Mouse (Mus musculus) kidney, adult 11 months (tissue): ENCODE measurements around the gene Vrk3.
A peak's percentile ranks its signal among the peaks of the same experiment; 100 is the strongest.

ENCODE experiments used
- DNase-seq: peaks from one replicate; pipeline ENCODE4 v3.0.0; 2022

Gene Vrk3

DNA sequence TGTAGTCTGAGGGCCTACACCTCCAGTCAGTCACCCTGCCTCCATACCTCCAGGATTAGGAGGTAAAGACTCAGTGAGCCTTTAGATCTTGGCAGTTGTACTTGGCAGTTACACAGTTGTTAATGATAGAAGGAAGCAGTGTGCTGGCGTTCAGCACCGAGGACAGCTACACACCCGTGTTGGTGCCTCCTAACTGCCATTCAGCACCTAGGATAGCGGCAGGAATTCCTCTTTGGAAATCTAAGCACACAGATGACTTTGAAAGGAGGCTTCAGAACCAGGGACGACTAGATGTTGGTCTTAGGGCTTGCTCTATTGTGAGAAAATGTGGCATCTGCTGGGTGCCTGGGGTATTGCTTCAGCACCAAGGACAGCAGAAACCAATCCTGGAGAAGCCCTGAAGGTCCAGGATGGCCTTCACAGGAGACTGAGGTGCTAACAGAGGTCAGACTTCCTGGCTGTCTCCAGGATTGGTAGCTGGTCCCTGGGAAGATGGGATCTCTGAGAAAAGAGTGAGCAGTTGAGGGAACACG is 21.9 kb downstream of the Vrk3 start:
- peak; percentile 37 for DNase-seq

DNA sequence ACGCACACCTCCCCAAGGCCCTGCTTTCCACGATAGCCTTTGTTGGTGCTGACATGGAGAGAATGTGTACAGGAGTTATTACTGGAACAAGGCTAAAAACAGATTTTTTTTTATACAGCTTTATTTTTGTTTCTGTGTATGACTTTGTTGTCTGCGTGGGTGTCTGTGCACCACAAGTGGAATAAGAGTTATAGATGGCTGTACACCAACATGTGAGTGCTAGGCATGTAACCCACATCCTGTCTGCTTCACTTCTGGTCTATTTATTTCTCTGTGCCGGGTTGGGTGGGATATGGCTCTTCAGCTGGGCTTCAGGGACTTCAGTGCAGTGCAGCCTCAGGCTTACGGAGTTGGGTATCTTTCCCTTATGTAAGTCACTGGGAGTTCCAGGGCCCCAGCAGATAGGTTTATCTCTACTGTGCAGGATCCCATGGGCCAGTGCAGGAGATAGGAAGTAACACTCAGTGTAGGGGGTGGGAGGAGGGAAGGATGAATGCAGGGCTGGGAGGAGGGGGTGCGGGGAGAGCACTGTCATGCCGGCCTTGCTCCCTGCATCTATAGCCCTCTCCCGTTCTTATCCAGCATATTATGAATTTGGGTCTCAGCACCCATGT is 24.5 kb downstream of the Vrk3 start:
- DNase-seq, result no peak

GRCm38 (mm10) chr7:44776849-44777498 is 28.8 kb downstream of the Vrk3 start:
- DNase-seq, result no peak

- no peak for DNase-seq
Measured at GRCm38 (mm10) chr7:44780101-44780500, 31.9 kb downstream of the Vrk3 start.

DNA sequence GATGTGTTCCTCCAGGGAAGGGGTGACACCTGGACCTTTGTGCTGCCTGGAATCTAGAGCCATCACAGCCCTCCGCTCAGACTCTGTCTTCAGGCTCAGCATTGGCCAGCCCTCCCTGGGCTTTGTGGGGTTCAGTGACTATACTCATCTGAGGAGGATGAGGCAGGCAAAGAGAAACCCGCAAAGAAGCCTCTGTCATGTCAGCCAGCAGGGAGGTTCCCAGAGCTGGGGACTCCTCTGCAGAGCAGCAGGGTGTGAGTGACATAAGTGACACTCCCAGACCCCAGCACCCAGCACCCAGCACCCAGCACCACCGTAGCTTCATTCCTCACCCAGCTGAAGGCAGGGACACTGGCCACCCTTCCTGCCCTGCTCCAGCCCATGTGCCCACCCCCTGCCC is 41.3 kb downstream of the Vrk3 start:
- DNase-seq, result no peak

- no peak for DNase-seq
Measured at GRCm38 (mm10) chr7:44790066-44790465, 41.9 kb downstream of the Vrk3 start.

DNA sequence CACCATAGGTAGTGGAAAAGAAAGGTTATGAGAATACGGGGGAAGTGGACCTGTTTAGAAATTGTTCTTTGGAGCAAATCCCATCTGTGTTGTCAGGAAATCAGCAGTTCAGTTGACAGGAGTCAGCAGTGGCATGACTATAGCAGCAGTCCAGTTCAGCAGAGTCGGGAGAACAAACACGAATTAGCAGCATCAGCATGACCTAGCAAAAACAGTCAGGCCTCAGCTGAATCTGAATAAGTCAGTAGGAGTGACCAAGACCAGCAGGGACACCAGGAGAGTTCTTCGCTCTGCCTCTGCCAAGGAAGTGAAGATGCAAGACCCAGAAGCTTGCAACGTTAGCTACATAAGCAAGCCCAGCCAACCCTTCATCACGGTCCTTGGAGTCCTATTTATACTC is 44.6 kb downstream of the Vrk3 start:
- DNase-seq, result no peak

DNA sequence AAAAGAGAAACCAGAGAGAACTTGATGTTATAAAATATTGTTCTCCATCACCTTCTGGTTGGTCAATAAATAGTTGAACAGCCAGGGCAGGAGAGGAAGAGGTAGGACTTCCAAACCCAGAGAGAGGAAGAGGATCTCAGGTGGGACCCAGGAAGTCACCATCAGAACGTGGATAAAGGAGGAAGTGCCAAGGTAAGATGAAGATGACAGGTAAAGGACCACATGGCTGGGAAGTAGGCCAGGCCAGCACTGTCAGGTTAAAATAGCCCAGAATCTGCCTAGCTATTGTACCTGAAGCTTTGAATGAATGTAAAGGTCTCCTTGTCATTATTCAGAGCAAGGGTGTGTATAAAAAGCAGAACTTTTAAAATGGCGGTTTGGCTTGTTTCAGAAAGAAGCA is 60.7 kb downstream of the Vrk3 start:
- DNase-seq, result no peak

DNA sequence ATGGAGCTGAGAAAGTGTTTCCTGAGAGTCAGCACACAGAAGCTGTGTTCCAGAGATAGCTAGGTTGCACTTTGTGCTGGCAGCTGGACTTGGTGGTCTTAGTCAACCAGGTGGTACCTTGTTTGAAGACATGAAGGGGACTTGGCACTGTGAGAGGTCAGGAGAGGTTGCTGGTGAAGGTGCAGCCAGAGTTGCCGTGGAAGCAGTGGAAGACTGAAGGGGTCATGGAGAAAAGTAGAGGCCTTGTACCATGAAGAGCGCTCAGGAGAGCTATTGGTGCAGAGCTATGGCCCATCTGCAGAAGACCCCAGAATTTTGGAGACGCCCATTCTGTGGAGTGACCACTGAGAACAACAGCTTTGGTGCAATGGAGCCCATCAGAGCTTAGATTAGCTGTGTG is 61.3 kb downstream of the Vrk3 start:
- DNase-seq, result no peak

DNA sequence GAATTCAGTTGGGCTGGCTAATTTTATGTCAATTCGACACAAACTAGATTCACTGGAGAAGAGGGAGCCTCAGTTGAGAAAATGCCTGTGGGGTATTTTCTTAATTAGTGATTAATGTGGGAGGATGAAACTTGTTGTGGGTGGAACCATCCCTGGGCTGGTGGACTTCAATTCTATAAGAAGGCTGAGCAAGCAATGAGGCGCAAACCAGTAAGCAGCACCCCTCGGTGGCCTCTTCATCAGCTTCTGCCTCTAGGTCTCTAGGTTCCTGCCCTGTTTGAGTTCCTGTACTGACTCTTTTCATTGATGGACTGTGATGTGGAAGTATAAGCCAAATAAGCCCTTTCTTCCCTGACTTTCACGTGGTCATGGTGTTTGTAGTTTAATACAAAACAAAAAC is 62.2 kb downstream of the Vrk3 start:
- no peak for DNase-seq

- DNase-seq, result no peak
Measured at GRCm38 (mm10) chr7:44810819-44811557, 62.8 kb downstream of the Vrk3 start.

DNA sequence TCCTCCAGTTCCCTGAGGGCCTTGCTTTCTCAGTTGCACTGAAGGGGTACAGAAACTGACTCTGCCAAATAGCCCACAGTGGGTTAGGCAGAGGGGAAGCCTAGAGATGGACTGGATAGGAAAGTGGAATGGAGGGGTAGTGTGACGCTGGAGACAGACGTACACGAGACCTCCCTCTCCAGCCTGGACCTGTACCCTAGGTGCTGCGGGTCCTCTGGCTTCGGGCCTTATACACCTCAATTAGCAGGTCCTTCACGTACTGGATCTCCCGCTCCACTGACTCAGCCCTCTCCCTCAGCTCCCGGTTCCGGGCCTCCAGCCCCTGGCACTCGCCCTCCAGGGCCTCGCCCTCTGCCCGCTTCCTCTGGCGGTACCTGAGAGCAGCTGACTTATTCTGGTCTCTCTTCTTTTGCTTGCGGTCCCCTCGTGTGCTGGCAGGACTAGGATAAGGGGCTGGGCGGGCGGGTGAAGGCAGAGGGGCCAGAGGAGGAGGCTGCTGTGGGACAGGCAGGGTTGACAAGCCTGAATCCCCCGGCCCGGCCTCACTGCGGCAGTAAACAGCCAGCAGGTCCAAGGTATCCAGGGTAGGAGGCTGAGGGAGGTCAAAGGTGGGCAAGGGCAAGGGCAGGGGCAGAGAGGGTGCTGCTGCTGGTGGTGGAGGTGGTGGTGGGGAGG is 64.6 kb downstream of the Vrk3 start:
- DNase-seq, result no peak

DNA sequence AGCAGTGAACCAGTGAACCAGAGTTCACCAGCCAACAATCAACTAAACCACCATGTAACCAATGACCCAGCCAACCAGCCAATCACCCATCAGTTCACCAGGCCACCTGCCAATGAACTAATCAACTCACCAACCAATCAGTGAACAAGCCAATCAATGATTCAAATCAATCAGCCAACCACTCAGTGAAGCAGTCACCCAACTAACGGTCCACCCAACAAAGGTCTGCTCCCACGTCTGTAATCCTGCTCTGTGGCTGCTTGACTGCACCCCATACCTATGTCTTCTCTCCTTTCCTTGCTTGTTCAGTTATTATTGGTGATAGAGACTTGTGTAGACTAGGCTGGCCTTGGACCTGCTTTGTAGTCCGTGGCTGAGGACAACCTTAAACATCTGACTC is 65.8 kb downstream of the Vrk3 start:
- no peak for DNase-seq

DNA sequence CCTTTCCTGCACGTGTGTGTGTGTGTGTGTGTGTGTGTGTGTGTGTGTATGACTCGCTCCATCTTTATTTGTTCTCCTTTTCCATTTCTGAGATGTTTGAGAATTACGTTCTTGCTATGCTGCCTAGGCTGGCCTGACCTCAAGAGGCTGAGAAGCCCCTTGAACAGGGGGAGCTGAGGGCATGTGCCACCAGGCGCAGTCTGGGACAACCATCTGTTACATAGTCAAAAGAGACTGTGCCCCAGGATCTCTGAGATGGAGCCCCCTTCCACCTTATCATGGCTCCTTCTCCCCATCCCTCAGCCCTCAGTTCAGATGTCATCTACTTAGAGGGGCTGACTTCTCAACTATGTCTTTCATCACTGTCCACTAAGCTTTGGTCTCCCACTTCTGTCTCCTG is 66.2 kb downstream of the Vrk3 start:
- DNase-seq, result no peak

DNA sequence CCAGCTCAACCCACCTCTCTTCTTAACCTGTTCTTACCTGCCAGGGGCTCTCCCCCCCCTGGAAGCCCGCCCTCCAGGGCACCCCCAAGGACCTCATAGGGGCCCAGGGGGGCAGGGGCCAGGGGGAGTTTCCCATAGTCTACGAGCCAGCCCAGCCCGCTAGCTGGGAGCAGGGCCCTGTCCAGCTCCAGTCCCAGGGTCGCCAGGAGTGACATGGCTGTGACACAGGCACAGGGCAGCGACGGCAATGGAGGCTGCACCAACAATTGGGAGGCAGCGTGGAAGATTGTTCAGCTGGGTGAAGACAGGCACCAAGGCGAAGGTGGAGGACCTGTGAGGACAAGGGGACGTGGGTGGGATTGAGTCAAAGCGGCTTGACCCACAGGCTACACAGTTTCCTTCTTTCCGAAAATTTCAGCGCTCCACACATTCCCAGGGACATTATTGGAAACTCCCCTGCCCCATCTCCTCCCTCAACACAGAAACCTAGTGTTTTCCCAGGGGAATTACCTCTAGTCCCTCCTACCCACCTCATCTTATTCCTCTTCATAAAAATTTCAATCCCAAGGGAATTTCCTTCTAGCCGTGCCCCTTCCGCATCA is 66.8 kb downstream of the Vrk3 start:
- DNase-seq, result peak; percentile 32

DNA sequence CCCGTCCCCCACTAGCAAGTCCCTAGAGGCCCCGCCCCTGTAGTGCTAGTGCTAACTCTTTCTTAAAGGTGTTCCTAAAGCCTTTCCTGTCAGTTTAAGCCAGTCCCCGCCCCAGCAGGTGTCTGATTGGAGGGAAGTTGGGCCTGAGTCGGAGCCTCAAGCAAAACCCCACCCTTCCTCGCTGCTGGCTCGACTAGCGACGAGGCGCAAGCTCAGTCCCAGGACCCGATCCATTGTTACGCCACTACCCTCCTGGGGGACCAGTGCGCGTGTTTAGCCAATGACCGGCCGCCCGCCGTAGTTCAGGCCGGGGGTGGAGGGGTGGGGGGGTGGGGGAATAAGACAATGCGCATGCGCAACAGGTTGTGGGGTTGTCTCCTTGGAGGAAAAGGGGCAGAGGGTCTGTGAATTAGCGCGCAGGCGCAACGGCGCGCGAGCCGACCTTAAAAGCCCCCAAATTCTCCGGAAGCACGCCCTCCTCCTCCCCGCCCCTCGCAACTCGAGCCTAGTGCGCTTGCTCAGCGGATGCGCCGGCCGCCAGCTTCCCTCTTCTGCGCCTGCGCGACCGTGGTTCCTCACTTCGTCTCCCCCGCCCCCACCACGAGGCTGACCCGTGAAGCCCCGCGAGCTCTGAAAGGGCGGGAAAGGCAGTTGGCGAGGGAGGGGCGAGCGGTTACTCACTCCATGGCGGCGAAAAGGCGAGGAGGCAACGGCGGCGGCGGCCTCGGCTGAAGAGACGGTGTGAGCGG is 67.7 kb downstream of the Vrk3 start, which contains the start of the genes Nup62 and Il4i1:
TSS of gene Nup62 (plus strand) at position 368 of the 749 bp plus-strand sequence.
TSS of gene Il4i1 (plus strand) at position 667 of the 749 bp plus-strand sequence.
- DNase-seq, result peak; percentile 99

DNA sequence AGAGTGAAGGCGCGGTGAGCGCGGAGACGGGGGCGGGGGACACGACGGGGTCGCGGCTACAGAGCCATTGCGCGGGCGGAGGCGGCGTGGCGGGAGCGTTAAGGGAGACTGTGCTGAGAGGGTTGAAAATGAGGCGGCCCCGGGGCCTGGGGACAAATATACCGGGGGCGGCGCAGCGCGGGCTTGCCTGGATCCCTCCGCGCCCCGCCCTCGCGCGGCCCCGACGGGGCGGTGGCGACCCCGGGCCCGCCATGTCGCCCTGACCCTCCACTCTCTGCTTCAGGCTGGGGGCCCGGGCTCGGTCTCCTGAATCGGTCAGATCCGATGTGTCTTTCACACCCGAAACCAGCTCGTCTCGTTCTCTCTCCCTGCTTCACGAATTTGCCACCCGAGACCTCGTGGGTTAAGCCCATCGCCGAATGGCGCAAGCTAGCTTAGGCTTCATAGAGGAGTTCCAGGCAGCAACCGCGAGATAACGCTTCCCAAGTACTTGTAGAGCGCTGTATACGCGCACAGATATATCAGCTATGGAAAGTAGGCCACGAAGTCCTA is 68.3 kb downstream of the Vrk3 start, which contains the start of gene Atf5:
TSS of gene Atf5 (minus strand) at position 189 of the 552 bp plus-strand sequence.
- DNase-seq, result no peak

DNA sequence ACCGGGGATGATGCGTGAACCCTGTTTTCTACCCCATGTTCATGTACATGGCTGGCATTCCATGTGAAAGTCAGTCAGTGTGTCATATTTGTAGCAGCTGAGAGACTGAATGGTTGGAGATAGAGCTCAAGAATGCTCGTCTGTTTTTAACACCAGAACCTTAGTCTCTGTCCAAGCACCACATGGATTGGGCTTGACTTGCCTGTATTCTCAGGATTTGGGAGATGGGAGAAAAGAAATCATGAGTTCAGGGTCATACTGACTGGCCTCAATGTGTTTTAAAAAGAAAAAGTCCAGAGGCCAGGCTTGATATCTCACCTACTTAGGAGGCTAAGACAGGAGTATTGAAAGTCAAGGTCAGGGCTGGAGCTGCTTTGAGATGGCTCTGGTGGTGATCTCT is 69.2 kb downstream of the Vrk3 start:
- no peak for DNase-seq

GRCm38 (mm10) chr7:44818164-44818563 is 70.0 kb downstream of the Vrk3 start:
- no peak for DNase-seq

GRCm38 (mm10) chr7:44818751-44819235 is 70.6 kb downstream of the Vrk3 start:
- DNase-seq, result no peak

DNA sequence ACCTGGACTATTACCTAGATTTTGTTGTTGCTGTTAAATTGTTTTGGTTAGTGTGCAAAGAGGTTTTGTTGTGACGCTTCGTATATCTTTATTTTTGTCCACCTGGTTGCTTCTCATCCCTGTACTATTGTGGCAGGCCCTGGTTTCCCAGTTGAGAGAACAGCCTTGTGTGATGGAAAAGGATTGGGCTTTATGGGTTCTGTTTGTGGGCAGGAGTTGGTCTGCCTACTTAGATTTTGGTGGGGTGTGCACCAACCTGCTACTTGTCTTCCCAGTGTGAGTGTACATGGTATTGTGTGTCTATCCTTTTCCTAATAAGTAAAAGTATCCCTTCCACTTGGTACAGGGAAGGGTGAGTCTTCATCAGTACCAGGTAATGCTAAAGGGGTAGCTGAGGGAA is 71.2 kb downstream of the Vrk3 start:
- DNase-seq, result no peak
